Mouse (Mus musculus) gastrocnemius, postnatal 14 days (tissue): Measurements from ENCODE around the gene Pik3ca. TPM values are rescaled to one million over a fixed set of nuclear protein-coding genes. Genes with fewer than 3 reads are reported as not detected.

Source experiments
- total RNA-seq, 2 experiments: library from RNA; stranded (reverse); gene quantifications; 2 replicates each; pipeline ENCODE4 v1.2.3; 2021

The Pik3ca gene
- total RNA-seq, 2 experiments from 2014 or later: 36.9 to 40.9 TPM

Other genes starting within 250 kb of the Pik3ca start
- 10 to 100 TPM in 1 of 2 experiments, 1 to 10 TPM in 1; 6.9 to 10.1 TPM for gene Zmat3, start 31.7 kb upstream of the Pik3ca start, total RNA-seq
- not detected for gene Kcnmb3, start 94.6 kb downstream of the Pik3ca start, total RNA-seq
- 10 to 100 TPM; 17.9 to 19.8 TPM for gene Zfp639, start 112.6 kb downstream of the Pik3ca start, total RNA-seq
- gene Mfn1, start 131.8 kb downstream of the Pik3ca start, total RNA-seq: 100 to 1,000 TPM; 112 to 137 TPM
- 10 to 100 TPM; 14.8 to 18.8 TPM for gene Gnb4, start 218.9 kb downstream of the Pik3ca start, total RNA-seq